Mouse (Mus musculus) ES-Bruce4 (cell line): Measurements from ENCODE around the gene Arap2.

Source experiments
- CTCF ChIP-seq: IDR thresholded peaks from one replicate; pipeline ENCODE4 v1.8.1; 2011; ENCODE audit warnings: low read depth, low read length
- EP300 ChIP-seq: IDR thresholded peaks from 2 replicates; pipeline ENCODE4 v1.6.1; 2011; ENCODE audit warnings: low read depth, low read length; ENCODE audit not compliant: insufficient read depth
- POLR2A ChIP-seq: IDR thresholded peaks from one replicate; pipeline ENCODE4 v1.8.1; 2011; ENCODE audit warnings: low read length; ENCODE audit not compliant: insufficient read depth

- no peak for TF ChIP-seq POLR2A
- TF ChIP-seq EP300 = no peak
- TF ChIP-seq CTCF = no peak
These were observed 25.1 kb upstream of the Arap2 start for GRCm38 (mm10) chr5:62790921-62791564.
